Mouse (Mus musculus): Measurements from ENCODE around the gene Hck. TPM values are rescaled to one million over a fixed set of nuclear protein-coding genes. Genes with fewer than 3 reads are reported as not detected.

Gene Hck
- polyA plus RNA-seq, 1 experiment: 4.3 TPM

GRCm38 (mm10) chr2:153151026-153151425 lies 42.8 kb downstream of the Hck start:
- no peak for DNase-seq (ENCODE audit: low spot score)

GRCm38 (mm10) chr2:153151926-153152665 lies 43.8 kb downstream of the Hck start:
- DNase-seq (ENCODE audit: low spot score): no peak

DNA sequence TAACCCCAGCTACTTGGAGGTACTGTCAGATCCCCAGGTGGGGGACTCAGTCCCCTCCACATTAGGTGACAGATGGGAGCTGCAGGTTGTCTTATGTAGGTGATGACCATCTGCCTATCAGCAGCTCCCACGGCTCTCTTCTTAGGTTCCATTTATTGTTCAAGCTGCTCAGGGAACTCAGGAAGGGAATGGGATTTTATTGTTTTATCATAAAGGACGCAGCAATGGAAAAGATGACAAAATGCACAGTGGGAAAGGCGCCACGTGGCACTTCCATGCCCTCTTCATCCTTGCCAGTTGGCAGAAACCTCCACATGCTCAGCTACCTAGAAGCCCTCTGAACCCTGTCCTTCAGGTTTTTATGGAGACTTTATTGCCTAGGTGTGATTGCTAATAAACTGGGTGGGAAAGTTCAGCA lies 44.8 kb downstream of the Hck start:
- no peak for DNase-seq (ENCODE audit: low spot score)

DNA sequence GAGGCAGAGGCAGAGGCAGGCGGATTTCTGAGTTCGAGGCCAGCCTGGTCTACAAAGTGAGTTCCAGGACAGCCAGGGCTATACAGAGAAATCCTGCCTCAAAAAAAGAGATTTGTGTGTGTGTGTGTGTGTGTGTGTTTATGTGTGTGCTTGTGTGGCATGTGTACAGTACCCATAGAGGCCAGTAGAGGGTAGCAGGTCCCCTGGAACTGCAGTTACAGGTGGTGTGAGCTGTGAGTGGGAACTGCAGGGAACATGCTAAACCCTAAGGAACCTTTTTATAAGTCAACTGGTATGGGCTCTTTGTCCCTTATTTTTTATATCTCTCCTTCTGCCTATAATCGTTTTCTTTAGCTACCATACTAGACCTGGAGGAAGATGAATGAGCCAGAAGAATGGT lies 49.0 kb downstream of the Hck start:
- no peak for DNase-seq (ENCODE audit: low spot score)

DNA sequence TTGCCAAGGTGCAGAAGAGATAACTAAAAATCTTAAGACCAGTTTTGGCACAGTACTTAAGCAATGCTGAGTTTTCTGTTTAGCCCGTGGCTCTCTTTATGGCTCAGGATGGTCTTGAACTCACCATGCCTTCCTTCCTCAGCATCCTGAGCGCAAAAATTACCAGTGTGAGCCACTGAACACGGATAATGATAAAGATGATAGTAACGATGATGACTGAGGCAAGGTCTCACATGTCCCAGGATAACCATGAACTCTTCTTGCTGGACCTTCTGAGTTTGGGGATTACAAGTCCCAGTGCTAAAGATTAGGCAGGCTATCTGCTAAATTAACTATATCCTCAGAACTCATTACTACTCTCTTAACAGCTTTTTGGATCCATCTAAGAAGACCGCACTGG lies 51.9 kb downstream of the Hck start:
- no peak for DNase-seq (ENCODE audit: low spot score)

DNA sequence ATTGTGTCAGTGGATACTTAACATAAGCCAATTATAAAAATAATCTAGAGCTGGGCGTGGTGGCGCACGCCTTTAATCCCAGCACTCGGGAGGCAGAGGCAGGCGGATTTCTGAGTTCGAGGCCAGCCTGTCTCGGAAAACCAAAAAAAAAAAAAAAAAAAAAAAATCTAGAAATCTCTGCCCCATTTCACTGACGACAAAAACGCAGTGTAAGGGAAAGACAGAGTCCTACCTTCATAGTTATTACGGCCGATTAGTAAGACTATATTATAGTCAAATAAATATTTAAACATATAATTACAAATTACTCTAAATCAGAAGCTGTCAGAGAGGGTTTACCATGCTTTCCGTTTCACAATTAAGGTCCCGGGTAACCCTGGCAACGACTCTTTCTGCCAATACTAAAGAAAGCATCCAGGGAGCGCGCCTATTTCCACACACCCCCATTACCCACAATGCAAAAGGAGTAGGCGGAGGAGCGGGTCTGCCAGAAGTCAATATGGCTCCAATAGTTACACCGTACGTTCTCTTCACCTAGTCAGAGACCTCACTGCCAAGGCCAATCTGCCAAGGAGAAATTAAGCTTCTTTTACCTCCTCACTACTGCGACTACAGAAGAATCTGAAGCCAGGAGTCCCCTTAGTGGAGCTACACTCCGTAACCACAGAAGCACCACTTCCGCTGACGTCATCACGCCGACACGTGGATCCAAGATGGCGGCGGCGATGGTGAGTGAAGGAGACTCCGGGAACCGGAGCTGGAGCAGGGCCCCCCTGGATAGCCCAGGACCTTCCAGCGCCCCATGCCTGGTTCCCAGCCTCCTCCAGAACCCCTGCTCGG lies 52.8 kb downstream of the Hck start, which contains the start of gene Tm9sf4:
TSS of gene Tm9sf4 (plus strand) at position 460 of the 840 bp plus-strand sequence.
- DNase-seq (ENCODE audit: low spot score): peak; percentile 90

DNA sequence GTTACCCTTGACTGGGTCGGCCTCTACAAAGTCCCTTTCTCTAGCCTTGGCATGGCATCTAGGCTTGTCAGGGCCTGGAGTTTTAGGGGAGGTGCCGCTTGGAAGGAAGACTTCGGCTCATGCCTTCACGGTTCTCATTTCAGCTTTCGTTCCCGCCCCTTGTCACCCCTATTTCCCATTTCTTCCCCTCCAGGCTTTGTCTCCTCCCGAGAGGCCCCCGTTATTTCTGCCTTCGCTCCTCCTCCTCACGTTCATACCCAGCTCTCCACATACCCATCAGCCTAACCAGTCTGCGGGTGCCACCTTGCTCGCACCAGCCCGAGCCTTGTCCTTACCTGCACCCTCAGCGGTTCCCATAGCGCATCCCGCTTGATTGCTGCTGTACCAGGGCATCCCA lies 53.4 kb downstream of the Hck start:
- no peak for DNase-seq (ENCODE audit: low spot score)

DNA sequence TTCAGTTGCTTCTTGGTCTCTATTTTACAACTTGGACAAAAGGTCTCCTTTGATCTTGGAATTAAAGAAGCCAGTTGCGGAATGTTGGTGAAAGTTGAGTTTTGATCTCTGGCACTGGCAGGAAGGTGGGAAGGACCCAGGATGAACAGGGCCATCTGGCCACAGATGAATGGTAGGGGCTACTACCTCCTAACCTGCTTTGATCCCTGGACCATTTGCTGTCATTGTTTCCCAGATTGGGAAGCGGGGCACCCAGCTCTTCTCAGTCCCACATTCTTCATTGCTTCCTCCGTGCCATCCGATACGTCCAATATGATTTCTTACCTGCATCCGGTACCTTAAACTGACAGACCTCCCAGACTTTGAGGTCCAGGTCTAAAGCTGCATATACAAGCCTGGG lies 58.9 kb downstream of the Hck start:
- DNase-seq (ENCODE audit: low spot score): no peak

DNA sequence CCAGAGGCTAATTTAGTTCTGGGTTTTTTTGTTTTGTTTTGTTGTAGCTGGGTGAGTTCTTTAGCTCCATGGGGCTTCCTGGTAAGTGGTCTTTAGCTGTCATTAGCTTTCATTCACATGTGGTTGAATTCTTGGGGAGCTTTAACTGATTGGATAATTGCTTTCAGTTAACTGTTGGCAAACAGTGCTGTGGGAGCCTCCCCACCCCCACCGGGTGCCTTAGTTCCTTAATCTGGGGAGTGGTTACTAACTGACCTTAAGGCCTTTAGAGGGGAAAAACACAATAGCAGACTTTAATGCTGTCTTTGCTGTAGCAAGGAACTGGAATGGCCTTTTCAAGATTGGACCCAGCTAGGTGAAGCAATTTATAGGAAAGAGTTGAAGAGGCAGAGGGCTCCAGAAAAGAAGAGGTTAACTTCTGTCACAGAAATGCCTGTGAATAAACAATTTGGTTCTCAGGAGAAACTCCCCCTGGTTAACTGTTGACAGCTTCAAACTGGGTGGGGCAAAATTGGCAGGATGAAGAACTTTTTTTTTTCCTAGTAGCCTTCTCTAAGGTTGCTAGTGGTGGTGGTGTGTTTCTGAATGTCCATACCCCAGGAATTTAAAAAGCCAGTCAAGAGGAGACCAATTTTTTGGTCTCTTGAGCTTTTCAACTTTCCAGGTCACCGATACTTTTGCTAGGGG lies 60.0 kb downstream of the Hck start:
- DNase-seq (ENCODE audit: low spot score): no peak

- DNase-seq (ENCODE audit: low spot score): no peak
Measured at GRCm38 (mm10) chr2:153170490-153171224, 62.4 kb downstream of the Hck start.

DNA sequence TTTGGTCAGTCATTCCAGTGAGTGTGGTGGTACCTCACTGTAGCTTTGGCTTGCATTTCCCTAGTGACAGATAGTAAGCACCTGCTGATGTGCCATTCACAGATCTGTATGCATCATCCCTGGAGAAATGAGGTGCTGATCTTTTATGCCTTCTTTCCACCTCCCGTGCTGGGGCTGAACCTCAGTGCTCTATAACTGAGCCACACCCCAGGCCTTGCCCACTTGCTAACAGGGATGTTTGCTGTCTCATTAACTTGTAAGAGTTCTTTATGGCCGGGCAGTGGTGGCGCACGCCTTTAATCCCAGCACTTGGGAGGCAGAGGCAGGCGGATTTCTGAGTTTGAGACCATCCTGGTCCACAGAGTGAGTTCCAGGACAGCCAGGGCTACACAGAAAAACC lies 63.7 kb downstream of the Hck start:
- DNase-seq (ENCODE audit: low spot score): no peak

DNA sequence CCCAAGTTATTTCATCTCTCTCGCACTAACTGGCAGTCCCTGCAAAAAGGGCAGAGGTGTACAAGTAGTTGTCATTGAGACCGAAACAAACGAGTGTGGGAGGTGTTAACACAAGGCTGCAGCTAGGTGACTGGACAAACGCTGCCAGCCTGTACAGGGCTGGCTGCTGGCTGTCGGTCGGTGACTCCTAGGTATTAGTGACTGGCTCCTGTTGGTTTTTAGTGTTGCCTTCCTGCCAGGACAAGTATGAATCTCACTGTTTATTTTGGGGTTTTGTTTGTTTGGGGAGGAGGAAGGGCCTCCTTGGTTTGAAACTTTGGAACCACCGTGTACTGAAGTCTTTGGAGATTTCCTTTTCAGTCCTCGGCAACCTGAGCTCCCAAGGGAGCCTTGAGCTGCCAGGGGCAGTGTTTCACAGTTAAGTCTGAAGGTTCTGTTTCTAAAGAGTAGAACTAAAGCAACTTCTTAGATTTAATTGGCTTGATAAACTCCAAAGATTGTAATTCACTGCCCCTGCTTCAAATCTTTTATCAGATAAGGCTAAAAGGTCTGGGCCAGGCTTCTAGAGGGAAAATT lies 67.8 kb downstream of the Hck start:
- no peak for DNase-seq (ENCODE audit: low spot score)

GRCm38 (mm10) chr2:153177188-153177587 lies 68.9 kb downstream of the Hck start:
- no peak for DNase-seq (ENCODE audit: low spot score)

DNA sequence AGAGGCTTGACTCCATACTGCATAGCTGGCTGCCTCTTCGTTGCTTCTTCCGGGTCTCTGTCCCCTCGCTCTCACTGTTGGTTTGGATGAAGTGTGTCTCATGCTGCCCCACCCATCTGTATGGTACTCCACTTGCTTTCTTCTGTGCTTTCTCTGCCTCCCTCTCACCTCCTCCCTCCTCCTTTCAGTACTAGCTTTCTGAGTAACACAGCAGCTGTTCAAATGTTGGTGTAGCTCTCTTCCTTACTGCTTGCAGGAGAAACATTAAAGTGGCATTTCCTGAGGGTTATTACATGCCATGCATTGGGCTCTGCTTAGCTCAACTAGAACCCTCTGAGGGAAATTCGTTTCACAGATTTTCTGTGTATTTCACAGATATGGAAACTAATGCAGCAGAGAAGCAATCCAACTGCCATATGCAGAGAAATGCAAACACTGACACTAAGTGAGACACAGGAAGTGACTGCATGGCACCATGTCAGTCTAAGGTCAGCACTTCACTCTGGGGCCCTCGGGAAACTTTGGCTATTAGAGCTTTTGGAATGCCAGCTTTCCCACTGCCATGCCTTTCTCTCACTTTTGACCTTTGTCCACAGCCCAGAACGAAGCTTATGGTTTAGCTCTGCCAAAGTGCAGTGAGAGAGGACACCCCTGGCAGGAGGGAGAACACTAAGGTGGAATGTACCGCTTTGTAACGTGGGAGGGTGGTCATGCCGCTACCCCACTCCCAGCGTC lies 71.0 kb downstream of the Hck start:
- no peak for DNase-seq (ENCODE audit: low spot score)

DNA sequence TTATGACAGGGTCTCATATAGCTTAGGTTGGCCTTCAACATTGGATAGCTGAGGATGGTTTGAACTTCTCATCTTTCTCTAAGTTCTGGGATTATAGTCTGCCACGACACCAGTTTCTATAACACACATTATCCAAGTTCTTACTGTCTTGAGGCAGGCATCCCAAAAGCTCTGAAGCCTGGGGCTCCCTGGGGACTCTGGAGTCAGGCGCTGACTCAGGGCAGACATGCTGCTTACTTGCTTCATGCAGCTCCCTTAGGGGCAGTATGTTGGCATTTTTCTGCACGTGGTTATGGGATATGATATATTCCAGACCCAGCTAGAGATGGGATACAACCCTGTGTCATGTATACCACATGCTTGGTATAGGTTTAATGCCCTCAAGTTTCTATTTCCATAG lies 71.7 kb downstream of the Hck start:
- DNase-seq (ENCODE audit: low spot score): no peak

- no peak for DNase-seq (ENCODE audit: low spot score)
Measured at GRCm38 (mm10) chr2:153186176-153186591, 77.9 kb downstream of the Hck start.

GRCm38 (mm10) chr2:153187848-153188247 lies 79.6 kb downstream of the Hck start:
- DNase-seq (ENCODE audit: low spot score): no peak

GRCm38 (mm10) chr2:153191242-153191641 lies 83.0 kb downstream of the Hck start:
- DNase-seq (ENCODE audit: low spot score): no peak

DNA sequence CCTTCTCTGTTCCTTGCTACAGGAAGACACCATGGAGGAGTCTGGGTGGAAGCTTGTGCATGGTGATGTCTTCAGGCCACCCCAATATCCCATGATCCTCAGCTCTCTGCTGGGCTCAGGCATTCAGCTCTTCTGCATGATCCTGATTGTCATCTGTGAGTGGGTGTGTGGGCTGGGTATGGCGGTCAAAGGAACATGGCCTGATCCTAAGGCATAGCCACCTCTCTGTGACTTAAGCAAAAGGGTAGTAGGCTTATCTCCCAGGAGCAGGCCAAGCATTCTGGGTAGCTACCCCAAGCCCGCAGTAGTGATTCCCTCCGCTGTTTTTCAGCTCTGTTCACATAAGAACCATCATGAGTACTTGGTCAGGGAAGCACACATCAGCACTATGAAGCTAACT lies 86.0 kb downstream of the Hck start:
- no peak for DNase-seq (ENCODE audit: low spot score)

GRCm38 (mm10) chr2:153198485-153198884 lies 90.2 kb downstream of the Hck start:
- DNase-seq (ENCODE audit: low spot score): no peak

- no peak for DNase-seq (ENCODE audit: low spot score)
Measured at GRCm38 (mm10) chr2:153199114-153199513, 90.8 kb downstream of the Hck start.
